Mouse (Mus musculus) forebrain, embryonic 12.5 days (tissue): ENCODE data around the gene Myo3b. TPM values are rescaled to one million over a fixed set of nuclear protein-coding genes. Genes with fewer than 3 reads are reported as not detected.

Experiments
- ATAC-seq: fragments of 200-750 bp; cut with Nextera tagmentation; 2 replicates; pipeline ENCODE4 v1.8.0; 2017; ENCODE audit warnings: moderate TSS enrichment; ENCODE audit not compliant: low FRiP score
- H3K27ac ChIP-seq: fragments of 300-500 bp; sonication (generic); 2 replicates; pipeline ENCODE4 v1.5.1; 2016; ENCODE audit warnings: mild to moderate bottlenecking
- H3K27me3 ChIP-seq: fragments of 300-500 bp; sonication (generic); 2 replicates; pipeline ENCODE4 v1.6.1; 2016; ENCODE audit warnings: mild to moderate bottlenecking
- H3K36me3 ChIP-seq: fragments of 300-500 bp; sonication (generic); replicated peaks from 2 replicates; pipeline ENCODE4 v1.6.1; 2016; ENCODE audit warnings: mild to moderate bottlenecking
- H3K4me1 ChIP-seq: fragments of 300-500 bp; sonication (generic); 2 replicates; pipeline ENCODE4 v1.6.1; 2016
- H3K4me2 ChIP-seq: fragments of 300-500 bp; sonication (generic); 2 replicates; pipeline ENCODE4 v1.6.1; 2016; ENCODE audit warnings: mild to moderate bottlenecking, moderate library complexity
- H3K4me3 ChIP-seq: fragments of 300-500 bp; sonication (generic); replicated peaks from 2 replicates; pipeline ENCODE4 v1.5.1; 2016; ENCODE audit warnings: mild to moderate bottlenecking
- H3K9ac ChIP-seq: fragments of 300-500 bp; sonication (generic); 2 replicates; pipeline ENCODE4 v1.6.1; 2016; ENCODE audit warnings: mild to moderate bottlenecking
- H3K9me3 ChIP-seq: fragments of 300-500 bp; sonication (generic); 2 replicates; pipeline ENCODE4 v1.6.1; 2016
- WGBS: fragments of 180-500 bp; shearing (Covaris S2); methylation state at CpG from one replicate; pipeline ENCODE4 v1.1.7; 2016; 5-methylcytosine and 5-hydroxymethylcytosine counted together
- polyA plus RNA-seq: library from polyadenylated mRNA; unstranded; fragments of >200 nt; fragmentation: Nextera tagmentation; extraction: Ambion mirVana; gene quantifications from 2 replicates; pipeline ENCODE4 v1.2.1, GENCODE M21; 2016

Myo3b gene
- polyA plus RNA-seq, 1 experiment from 2014 or later: 0.15 TPM

DNA sequence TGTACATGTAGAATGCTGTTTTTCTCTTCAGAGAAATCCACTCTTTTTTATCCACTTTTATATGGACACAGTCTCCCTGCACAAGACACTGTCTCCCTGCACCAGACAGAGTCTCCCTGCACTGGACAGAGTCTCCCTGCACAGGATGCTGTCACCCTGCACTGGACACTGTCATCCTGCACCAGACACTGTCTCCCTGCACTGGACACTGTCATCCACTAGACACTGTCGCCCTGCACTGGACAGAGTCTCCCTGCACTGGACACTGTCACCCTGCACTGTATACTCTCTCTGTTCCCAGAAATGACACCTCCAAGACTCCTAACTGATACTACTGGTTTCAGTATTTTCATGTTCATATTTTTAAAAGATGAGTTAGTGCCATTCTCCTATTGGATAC, 375.5 kb downstream of the Myo3b start:
- no peaks in the 10 kb centered on the region for H3K4me1 ChIP-seq
- ATAC-seq: no peak

GRCm38 (mm10) chr2:70415521-70415920, 376.6 kb downstream of the Myo3b start:
- H3K4me2 ChIP-seq: no peak overlapping the region

More for the DNA sequence above, 375.5 kb downstream of the Myo3b start:
- Histone ChIP-seq H3K36me3 (no peaks in the 10 kb centered on the region), H3K27ac (no peak overlapping the region), H3K9ac (no peak overlapping the region), H3K27me3 (no peaks in the 10 kb centered on the region), H3K4me3 (no peak overlapping the region), H3K4me2 (no peak overlapping the region), H3K9me3 (no peaks in the 10 kb centered on the region)
- WGBS: 94% methylated on average over 1 of the region's 1 CpGs

DNA sequence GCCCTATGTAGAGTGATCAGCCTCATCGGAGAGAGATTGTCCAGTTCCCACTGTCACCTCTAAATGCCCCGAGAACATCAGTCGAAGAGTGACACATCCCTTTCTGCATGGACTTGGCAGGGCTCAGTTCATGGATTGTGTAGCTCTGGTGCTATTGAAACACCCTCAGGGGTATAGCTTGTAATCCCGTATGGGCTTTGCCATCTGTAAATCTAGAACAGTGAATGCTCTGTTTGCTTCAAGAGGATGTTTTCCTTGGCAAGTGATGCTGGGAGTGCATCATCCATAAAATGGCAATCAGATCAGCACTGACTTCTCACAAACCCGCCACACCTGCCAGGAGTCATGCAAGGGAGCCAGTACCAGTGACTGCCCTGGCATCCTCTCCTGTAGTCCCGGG, 380.4 kb downstream of the Myo3b start:
- Histone ChIP-seq H3K9ac (no peak overlapping the region), H3K27me3 (no peaks in the 10 kb centered on the region), H3K4me2 (no peak overlapping the region), H3K36me3 (no peaks in the 10 kb centered on the region), H3K9me3 (0 out of 2 replicates have a peak, but pooled peaks cover 4% of the 10 kb centered on the region), H3K27ac (no peak overlapping the region), H3K4me3 (no peak overlapping the region), H3K4me1 (no peaks in the 10 kb centered on the region)
- 83% methylated on average over 6 of the region's 6 CpGs for WGBS
- ATAC-seq: no peak

More at GRCm38 (mm10) chr2:70415521-70415920, 376.6 kb downstream of the Myo3b start:
- Histone ChIP-seq H3K4me1 (no peaks in the 10 kb centered on the region), H3K36me3 (no peaks in the 10 kb centered on the region), H3K9me3 (0 out of 2 replicates have a peak, but pooled peaks cover 4% of the 10 kb centered on the region), H3K27ac (no peak overlapping the region), H3K27me3 (no peaks in the 10 kb centered on the region), H3K9ac (no peak overlapping the region), H3K4me3 (no peak overlapping the region)
- 83% methylated on average over 1 of the region's 1 CpGs for WGBS
- no peak for ATAC-seq

GRCm38 (mm10) chr2:70421144-70421874, 382.4 kb downstream of the Myo3b start:
- Histone ChIP-seq H3K36me3 (no peaks in the 10 kb centered on the region), H3K9me3 (0 out of 2 replicates have a peak, but pooled peaks cover 4% of the 10 kb centered on the region), H3K4me3 (no peak overlapping the region), H3K4me2 (no peak overlapping the region), H3K9ac (no peak overlapping the region), H3K27me3 (no peaks in the 10 kb centered on the region), H3K4me1 (no peaks in the 10 kb centered on the region), H3K27ac (no peak overlapping the region)
- ATAC-seq: no peak
- WGBS: 89% methylated on average over 13 of the region's 13 CpGs

- 79% methylated on average over 11 of the region's 11 CpGs for WGBS
- no peak for ATAC-seq
- no peak overlapping the region for H3K4me3 ChIP-seq
- H3K9me3 ChIP-seq: no peaks in the 10 kb centered on the region
- H3K4me2 ChIP-seq: no peak overlapping the region
- no peaks in the 10 kb centered on the region for H3K4me1 ChIP-seq
- no peak overlapping the region for H3K9ac ChIP-seq
- no peak overlapping the region for H3K27ac ChIP-seq
- H3K27me3 ChIP-seq: no peaks in the 10 kb centered on the region
- H3K36me3 ChIP-seq: no peaks in the 10 kb centered on the region
Measured at GRCm38 (mm10) chr2:70425611-70426010, 386.7 kb downstream of the Myo3b start.

DNA sequence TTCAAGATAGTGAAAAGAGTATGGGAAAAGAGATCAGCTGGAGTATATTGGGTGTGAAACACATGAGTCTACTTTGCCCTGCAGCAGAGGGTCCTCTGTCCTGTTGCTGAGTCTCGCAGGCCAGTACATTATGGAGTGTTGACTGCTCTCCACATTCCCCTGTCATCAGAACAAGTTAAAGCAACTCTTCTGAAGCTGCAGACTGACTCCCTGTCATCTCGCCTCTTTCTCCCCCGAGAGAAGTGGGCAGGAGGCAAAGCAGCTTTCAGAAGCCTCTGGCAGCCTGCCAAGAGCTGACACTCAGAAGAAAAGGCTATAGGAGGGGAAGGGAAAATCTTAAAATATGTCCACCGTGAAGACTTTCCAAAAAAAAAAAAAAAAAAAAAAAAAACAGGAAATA, 404.1 kb downstream of the Myo3b start:
- H3K27ac ChIP-seq: no peak overlapping the region
- H3K4me2 ChIP-seq: peak overlapping the region; percentile 34
- WGBS: 2% methylated on average over 4 of the region's 4 CpGs
- peaks cover 13% of the 10 kb centered on the region; the same call in 1 of the 2 replicates for H3K27me3 ChIP-seq
- no peaks in the 10 kb centered on the region for H3K9me3 ChIP-seq
- no peaks in the 10 kb centered on the region for H3K36me3 ChIP-seq
- ATAC-seq: peak; percentile 58; the same call in 1 of the 2 replicates
- H3K4me3 ChIP-seq: no peak overlapping the region
- H3K4me1 ChIP-seq: peaks cover 26% of the 10 kb centered on the region
- no peak overlapping the region for H3K9ac ChIP-seq

GRCm38 (mm10) chr2:70444141-70444540, 405.2 kb downstream of the Myo3b start:
- WGBS: 22% methylated on average over 7 of the region's 7 CpGs
- peak overlapping the region; percentile 34; the same call in 1 of the 2 replicates for H3K4me2 ChIP-seq
- no peak overlapping the region for H3K9ac ChIP-seq
- peaks cover 26% of the 10 kb centered on the region for H3K4me1 ChIP-seq
- no peak for ATAC-seq
- H3K27ac ChIP-seq: no peak overlapping the region
- H3K27me3 ChIP-seq: peaks cover 13% of the 10 kb centered on the region; the same call in 1 of the 2 replicates
- no peaks in the 10 kb centered on the region for H3K36me3 ChIP-seq
- no peak overlapping the region for H3K4me3 ChIP-seq
- no peaks in the 10 kb centered on the region for H3K9me3 ChIP-seq

DNA sequence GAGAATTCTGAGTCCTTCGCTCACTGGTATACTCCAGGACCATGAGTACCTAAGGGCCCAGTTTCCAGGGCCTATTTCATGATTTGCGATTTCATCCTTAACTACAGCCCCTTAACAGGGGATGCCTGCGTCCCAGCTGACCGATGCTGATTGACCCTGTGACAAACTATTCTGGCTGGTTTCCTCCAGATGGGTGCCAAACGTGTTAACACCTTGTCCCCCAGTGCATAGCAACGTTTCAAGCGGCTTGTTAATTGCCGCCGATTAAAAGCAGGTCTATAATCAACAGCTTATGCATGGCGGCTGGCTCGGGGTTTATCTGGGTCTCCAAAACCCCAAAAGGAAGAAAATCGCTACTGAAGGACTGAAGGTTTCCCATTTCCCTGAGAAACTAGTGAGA, 417.3 kb downstream of the Myo3b start:
- peaks cover 40% of the 10 kb centered on the region for H3K27me3 ChIP-seq
- H3K27ac ChIP-seq: no peak overlapping the region
- peak overlapping the region; percentile 25 for H3K4me3 ChIP-seq
- H3K36me3 ChIP-seq: no peaks in the 10 kb centered on the region
- 10% methylated on average over 12 of the region's 12 CpGs for WGBS
- no peaks in the 10 kb centered on the region for H3K9me3 ChIP-seq
- no peak for ATAC-seq
- H3K4me2 ChIP-seq: peak overlapping the region; percentile 51
- 0 out of 2 replicates have a peak overlapping the region, but pooled peaks have one; percentile 29 for H3K9ac ChIP-seq
- H3K4me1 ChIP-seq: peaks cover 8% of the 10 kb centered on the region; the same call in 1 of the 2 replicates

DNA sequence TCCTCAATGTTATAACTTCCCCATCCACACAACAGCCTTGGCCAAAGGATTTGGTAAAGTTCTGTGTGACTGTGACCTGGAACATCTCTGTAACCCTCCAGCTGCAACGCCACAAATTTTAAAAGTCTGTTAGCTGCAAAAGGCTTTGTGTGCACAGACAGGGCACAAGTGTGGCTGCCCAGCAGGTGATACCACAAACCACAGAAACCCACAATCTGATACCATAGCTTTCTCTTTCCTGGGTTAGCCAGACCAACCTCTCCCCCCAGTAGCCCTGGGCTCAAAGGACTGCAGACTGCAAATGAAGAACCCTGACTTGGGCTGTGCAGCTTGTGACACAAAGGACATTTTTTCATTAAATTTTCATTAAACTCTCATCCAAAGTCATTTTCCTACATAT, 424.7 kb downstream of the Myo3b start:
- no peak overlapping the region for H3K27ac ChIP-seq
- no peak overlapping the region for H3K4me3 ChIP-seq
- peaks cover 33% of the 10 kb centered on the region for H3K27me3 ChIP-seq
- H3K9ac ChIP-seq: no peak overlapping the region
- no peaks in the 10 kb centered on the region for H3K9me3 ChIP-seq
- ATAC-seq: no peak
- H3K36me3 ChIP-seq: no peaks in the 10 kb centered on the region
- no peaks in the 10 kb centered on the region for H3K4me1 ChIP-seq
- H3K4me2 ChIP-seq: no peak overlapping the region
- 87% methylated on average over 1 of the region's 1 CpGs for WGBS

DNA sequence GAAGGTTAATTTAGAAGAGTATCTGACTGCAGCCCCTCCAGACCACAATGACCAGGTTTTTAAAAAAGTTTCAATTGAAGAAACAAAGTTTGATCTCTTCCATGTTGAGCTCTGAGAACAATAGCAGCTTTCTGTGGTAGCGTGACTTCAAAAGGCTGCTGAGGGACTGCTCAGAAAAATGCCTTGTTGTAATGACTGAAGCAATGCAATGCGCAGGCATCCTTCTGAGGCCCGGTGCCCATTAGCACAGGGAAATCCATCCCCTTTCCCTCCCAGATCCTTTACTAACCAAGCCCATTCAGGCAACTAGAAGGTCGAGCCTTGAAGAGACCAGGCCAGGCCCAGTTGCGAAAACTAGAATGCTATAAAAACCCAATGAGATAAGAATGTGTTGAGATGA, 432.2 kb downstream of the Myo3b start:
- H3K9ac ChIP-seq: no peak overlapping the region
- ATAC-seq: no peak
- no peak overlapping the region for H3K4me2 ChIP-seq
- H3K4me1 ChIP-seq: peaks cover 51% of the 10 kb centered on the region
- H3K27me3 ChIP-seq: peaks cover 76% of the 10 kb centered on the region
- no peaks in the 10 kb centered on the region for H3K9me3 ChIP-seq
- H3K36me3 ChIP-seq: no peaks in the 10 kb centered on the region
- 4% methylated on average over 5 of the region's 5 CpGs for WGBS
- H3K4me3 ChIP-seq: no peak overlapping the region
- no peak overlapping the region for H3K27ac ChIP-seq

- no peak for ATAC-seq
- under 1% methylated on average over 48 of the region's 48 CpGs for WGBS
- Histone ChIP-seq H3K9ac (peak overlapping the region; percentile 22; the same call in 1 of the 2 replicates), H3K4me2 (peak overlapping the region; percentile 62), H3K4me3 (peak overlapping the region; percentile 32), H3K27me3 (peaks cover 77% of the 10 kb centered on the region), H3K27ac (no peak overlapping the region), H3K36me3 (no peaks in the 10 kb centered on the region), H3K4me1 (peaks cover 60% of the 10 kb centered on the region), H3K9me3 (no peaks in the 10 kb centered on the region)
Measured at GRCm38 (mm10) chr2:70471861-70472620, 433.1 kb downstream of the Myo3b start.
